Mouse (Mus musculus) hindbrain, embryonic 12.5 days (tissue): Measurements from ENCODE around the gene Hlf. TPM values are rescaled to one million over a fixed set of nuclear protein-coding genes. Genes with fewer than 3 reads are reported as not detected.

Experiments used
- ATAC-seq: fragments of 200-750 bp; cut with Nextera tagmentation; 2 replicates; pipeline ENCODE4 v1.8.0; 2017; ENCODE audit warnings: moderate TSS enrichment; ENCODE audit not compliant: low FRiP score
- H3K27ac ChIP-seq: fragments of 300-500 bp; sonication (generic); 2 replicates; pipeline ENCODE4 v1.5.1; 2016; ENCODE audit warnings: mild to moderate bottlenecking
- H3K27me3 ChIP-seq: fragments of 300-500 bp; sonication (generic); 2 replicates; pipeline ENCODE4 v1.6.1; 2016; ENCODE audit warnings: mild to moderate bottlenecking
- H3K36me3 ChIP-seq: fragments of 300-500 bp; sonication (generic); 2 replicates; pipeline ENCODE4 v1.6.1; 2016; ENCODE audit warnings: mild to moderate bottlenecking
- H3K4me1 ChIP-seq: fragments of 300-500 bp; sonication (generic); 2 replicates; pipeline ENCODE4 v1.6.1; 2016
- H3K4me2 ChIP-seq: fragments of 300-500 bp; sonication (generic); replicated peaks from 2 replicates; pipeline ENCODE4 v1.6.1; 2016; ENCODE audit warnings: mild to moderate bottlenecking
- H3K4me3 ChIP-seq: fragments of 300-500 bp; sonication (generic); 2 replicates; pipeline ENCODE4 v1.5.1; 2016; ENCODE audit warnings: mild to moderate bottlenecking
- H3K9ac ChIP-seq: fragments of 300-500 bp; sonication (generic); 2 replicates; pipeline ENCODE4 v1.6.1; 2016; ENCODE audit warnings: mild to moderate bottlenecking, moderate library complexity
- H3K9me3 ChIP-seq: fragments of 300-500 bp; sonication (generic); replicated peaks from 2 replicates; pipeline ENCODE4 v1.6.1; 2016; ENCODE audit warnings: mild to moderate bottlenecking
- WGBS: fragments of 180-500 bp; shearing (Covaris S2); methylation state at CpG from one replicate; pipeline ENCODE4 v1.1.7; 2016; 5-methylcytosine and 5-hydroxymethylcytosine counted together
- polyA plus RNA-seq: library from polyadenylated mRNA; unstranded; fragments of >200 nt; fragmentation: Nextera tagmentation; extraction: Ambion mirVana; gene quantifications from 2 replicates; pipeline ENCODE4 v1.2.1, GENCODE M21; 2016

The Hlf gene
- polyA plus RNA-seq, 1 experiment from 2014 or later, result 3.2 TPM

DNA sequence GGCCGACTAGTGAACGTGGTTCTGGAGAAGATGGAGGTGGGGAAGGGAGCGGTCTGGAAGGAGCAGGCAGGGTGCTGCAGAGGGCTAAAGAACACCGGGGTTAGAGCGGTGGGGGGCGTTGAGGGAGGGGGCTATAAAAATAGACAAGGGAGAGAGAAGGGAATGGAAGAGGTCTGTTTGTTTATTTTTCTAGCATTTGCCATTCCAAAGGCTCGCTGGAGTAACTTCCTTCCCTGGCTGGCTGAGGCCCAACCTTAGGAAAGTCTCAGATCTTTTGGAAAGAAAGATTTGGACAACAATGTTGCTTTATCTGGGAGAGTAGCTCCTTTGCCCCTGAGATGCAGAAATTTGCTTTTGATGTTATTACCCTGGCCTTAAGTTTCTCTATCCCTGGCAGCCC is 21.6 kb downstream of the Hlf start:
- ATAC-seq, result no peak
- 0 out of 2 replicates have a peak overlapping the region, but pooled peaks have one; percentile 19 for H3K4me2 ChIP-seq
- H3K27me3 ChIP-seq, result no peaks in the 10 kb centered on the region
- WGBS, result 37% methylated on average over 6 of the region's 7 CpGs
- H3K9me3 ChIP-seq, result no peaks in the 10 kb centered on the region
- peak overlapping the region; percentile 8; the same call in 1 of the 2 replicates for H3K9ac ChIP-seq
- H3K4me1 ChIP-seq, result peaks cover 31% of the 10 kb centered on the region
- no peaks in the 10 kb centered on the region for H3K36me3 ChIP-seq
- H3K27ac ChIP-seq, result peak overlapping the region; percentile 79
- H3K4me3 ChIP-seq, result no peak overlapping the region

DNA sequence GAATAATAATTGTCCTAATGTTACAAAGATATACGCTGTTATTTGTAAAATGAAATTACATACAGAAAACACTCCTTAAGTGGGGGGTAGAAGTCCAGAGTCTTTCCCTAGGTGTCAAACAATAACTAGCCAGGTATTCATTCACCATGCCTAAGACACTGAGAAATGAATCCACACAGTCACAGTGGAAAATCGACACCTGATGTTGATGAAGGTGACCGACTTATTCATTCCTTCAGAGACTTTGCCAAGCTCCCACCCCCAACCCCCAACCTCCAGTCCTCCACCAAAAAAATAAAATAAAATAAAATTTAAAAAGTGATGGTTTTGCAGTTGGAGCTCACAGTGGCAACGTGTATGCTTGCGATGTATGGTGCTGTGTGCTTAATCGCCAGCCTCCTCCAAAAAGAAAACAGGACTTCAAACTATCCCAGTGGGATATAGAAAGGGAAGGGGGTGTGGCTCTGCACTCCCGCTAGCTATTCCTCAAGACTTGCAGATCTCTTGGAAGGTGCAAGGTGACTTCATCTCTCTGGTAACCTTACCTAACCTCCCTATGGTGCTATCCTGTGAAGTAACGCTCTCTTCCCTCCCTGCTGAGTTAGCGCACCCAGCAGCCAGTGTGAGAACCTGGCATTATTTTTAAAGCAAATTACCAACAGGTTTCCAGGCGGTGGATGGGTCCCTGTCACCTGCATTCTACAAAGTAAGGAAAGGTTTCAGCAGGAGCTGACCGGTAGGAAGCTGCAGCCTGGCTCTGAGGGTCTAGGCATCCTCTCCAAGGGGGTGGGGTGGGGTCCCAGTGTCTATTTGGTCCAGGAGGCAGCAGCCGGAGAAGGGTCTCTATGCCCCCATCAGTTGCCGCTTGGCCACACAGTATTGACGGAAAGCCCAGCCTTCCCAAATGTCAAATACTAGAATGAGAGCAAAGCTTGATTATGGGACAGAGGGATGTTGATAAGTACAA is 22.5 kb downstream of the Hlf start:
- H3K27me3 ChIP-seq, result no peaks in the 10 kb centered on the region
- H3K9me3 ChIP-seq, result no peaks in the 10 kb centered on the region
- H3K9ac ChIP-seq, result no peak overlapping the region
- no peak overlapping the region for H3K4me3 ChIP-seq
- H3K27ac ChIP-seq, result peak overlapping the region; percentile 79
- H3K36me3 ChIP-seq, result no peaks in the 10 kb centered on the region
- ATAC-seq, result no peak
- H3K4me2 ChIP-seq, result no peak overlapping the region
- WGBS, result 58% methylated on average over 14 of the region's 14 CpGs
- peaks cover 36% of the 10 kb centered on the region for H3K4me1 ChIP-seq

DNA sequence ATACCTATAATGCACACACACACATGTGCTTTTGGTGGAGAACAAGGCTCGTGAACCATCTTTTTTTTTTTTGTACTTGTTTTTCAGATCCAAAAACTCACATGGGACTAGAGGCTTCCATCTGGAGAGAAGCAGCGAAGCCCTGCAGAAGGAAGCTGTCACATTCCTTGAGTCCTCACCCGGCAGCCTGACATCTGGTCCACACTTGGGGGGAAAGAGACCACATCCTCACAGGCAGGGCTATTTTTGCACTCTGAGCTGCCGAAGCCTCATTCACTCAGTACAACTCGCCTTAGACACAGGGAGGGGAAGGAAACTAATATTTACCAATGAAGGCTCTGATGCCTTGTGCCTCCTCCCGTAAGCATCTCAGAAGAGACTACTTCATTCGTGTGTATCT is 25.8 kb downstream of the Hlf start:
- ATAC-seq, result no peak
- Histone ChIP-seq H3K4me3 (no peak overlapping the region), H3K4me2 (no peak overlapping the region), H3K4me1 (peaks cover 18% of the 10 kb centered on the region), H3K27ac (no peak overlapping the region), H3K36me3 (no peaks in the 10 kb centered on the region), H3K9ac (no peak overlapping the region), H3K27me3 (no peaks in the 10 kb centered on the region), H3K9me3 (no peaks in the 10 kb centered on the region)
- 68% methylated on average over 7 of the region's 7 CpGs for WGBS

DNA sequence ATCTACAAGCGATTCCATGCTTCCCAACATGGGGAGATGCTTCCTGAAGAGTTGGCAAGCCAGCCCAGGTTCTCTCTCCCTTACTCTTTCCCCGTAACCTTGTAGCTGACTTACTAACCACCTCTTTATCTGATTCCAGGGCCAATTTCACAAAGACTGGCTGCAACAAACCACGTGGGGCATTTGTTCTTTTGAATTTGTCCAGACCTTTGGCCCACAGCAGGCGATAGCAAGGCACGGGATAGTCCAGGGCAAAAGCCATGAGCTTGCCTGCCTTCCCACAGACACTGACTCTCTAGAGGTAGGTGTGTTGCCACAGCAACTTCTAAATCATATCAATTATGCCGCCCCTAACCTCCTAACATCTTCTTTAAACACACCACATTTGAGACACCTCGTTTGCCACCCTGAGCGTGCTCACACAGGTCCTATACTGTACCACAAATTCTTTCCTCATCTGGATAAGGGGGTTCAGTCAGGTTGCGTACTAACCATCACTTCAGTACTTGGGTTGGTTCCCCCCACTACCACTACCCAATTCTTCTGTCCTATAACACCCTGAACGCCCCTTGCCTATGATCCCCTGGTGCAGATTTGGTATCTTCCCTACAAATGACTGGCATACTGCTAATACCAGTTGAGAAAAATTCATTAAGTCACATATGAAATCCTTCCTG is 26.7 kb downstream of the Hlf start:
- no peaks in the 10 kb centered on the region for H3K27me3 ChIP-seq
- H3K4me2 ChIP-seq, result no peak overlapping the region
- H3K27ac ChIP-seq, result no peak overlapping the region
- H3K36me3 ChIP-seq, result no peaks in the 10 kb centered on the region
- ATAC-seq, result no peak
- H3K4me1 ChIP-seq, result peaks cover 9% of the 10 kb centered on the region; the same call in 1 of the 2 replicates
- H3K9me3 ChIP-seq, result no peaks in the 10 kb centered on the region
- 76% methylated on average over 10 of the region's 10 CpGs for WGBS
- no peak overlapping the region for H3K4me3 ChIP-seq
- H3K9ac ChIP-seq, result no peak overlapping the region

DNA sequence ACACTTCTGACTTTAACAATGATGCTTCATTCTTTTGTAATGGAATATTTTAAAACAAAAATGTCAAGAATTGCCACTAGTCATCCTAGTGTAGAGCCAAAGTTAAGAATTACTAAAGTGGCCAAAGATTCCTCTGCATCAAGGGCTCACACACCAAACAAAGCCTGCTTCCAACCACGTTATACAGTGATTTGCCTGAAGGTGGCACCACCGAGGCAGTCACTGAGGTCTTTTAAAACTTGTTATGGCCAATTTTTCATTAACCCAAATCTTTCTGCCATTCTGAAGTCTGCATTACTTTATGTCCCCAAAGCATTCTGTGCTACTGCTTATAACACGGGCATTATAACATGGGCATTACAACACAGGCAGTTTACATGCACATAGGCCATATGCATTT is 27.3 kb downstream of the Hlf start:
- no peak for ATAC-seq
- no peak overlapping the region for H3K4me3 ChIP-seq
- no peak overlapping the region for H3K9ac ChIP-seq
- H3K36me3 ChIP-seq, result no peaks in the 10 kb centered on the region
- H3K4me1 ChIP-seq, result peaks cover 8% of the 10 kb centered on the region; the same call in 1 of the 2 replicates
- H3K4me2 ChIP-seq, result no peak overlapping the region
- WGBS, result 49% methylated on average over 3 of the region's 3 CpGs
- H3K9me3 ChIP-seq, result no peaks in the 10 kb centered on the region
- no peak overlapping the region for H3K27ac ChIP-seq
- no peaks in the 10 kb centered on the region for H3K27me3 ChIP-seq

DNA sequence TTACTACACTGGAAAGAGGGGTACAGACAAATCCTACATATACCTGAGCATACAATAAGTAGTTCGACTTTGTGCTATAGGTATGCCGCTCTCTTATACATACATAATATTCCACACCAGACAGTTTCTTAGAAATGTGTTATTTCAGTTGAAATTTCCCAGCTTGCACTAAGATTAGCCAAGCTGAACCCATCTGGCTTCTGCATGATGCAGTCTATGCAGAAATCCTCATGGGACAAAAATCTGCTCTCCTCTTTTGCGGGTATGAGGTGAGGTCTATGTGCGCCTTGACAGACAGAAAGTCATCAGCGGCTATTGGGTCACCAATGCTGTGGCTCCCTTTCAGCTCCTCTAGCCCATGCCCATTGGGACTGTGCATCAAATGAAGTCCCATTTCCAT is 30.2 kb downstream of the Hlf start:
- no peak overlapping the region for H3K4me3 ChIP-seq
- H3K4me2 ChIP-seq, result no peak overlapping the region
- peaks cover 25% of the 10 kb centered on the region for H3K4me1 ChIP-seq
- H3K9me3 ChIP-seq, result no peaks in the 10 kb centered on the region
- H3K36me3 ChIP-seq, result no peaks in the 10 kb centered on the region
- 96% methylated on average over 5 of the region's 5 CpGs for WGBS
- ATAC-seq, result no peak
- no peaks in the 10 kb centered on the region for H3K27me3 ChIP-seq
- H3K9ac ChIP-seq, result no peak overlapping the region
- no peak overlapping the region for H3K27ac ChIP-seq

DNA sequence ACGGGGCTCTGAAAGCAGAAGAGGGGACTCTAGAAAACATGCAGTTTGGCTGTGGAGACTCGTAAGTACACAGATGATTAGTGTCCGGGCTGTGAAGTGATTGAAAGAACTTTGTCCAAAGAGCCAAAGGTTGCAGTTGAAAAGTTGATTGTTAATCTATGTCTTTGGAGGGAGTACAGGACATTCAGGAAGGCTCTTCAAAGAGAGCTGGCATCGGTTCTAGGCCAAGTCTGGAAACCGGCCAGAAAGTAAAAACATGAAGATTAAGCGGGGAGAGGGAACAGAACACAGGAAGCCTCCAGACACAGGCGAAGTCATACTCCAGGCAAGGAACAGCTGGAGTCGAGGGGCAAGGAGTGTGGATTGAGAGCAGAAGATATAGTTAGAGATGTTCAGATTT is 32.6 kb downstream of the Hlf start:
- Histone ChIP-seq H3K36me3 (no peaks in the 10 kb centered on the region), H3K9me3 (no peaks in the 10 kb centered on the region), H3K9ac (no peak overlapping the region), H3K4me3 (no peak overlapping the region), H3K27ac (no peak overlapping the region), H3K27me3 (no peaks in the 10 kb centered on the region; the same call in 1 of the 2 replicates), H3K4me2 (no peak overlapping the region), H3K4me1 (peaks cover 22% of the 10 kb centered on the region)
- 79% methylated on average over 8 of the region's 8 CpGs for WGBS
- ATAC-seq, result no peak

DNA sequence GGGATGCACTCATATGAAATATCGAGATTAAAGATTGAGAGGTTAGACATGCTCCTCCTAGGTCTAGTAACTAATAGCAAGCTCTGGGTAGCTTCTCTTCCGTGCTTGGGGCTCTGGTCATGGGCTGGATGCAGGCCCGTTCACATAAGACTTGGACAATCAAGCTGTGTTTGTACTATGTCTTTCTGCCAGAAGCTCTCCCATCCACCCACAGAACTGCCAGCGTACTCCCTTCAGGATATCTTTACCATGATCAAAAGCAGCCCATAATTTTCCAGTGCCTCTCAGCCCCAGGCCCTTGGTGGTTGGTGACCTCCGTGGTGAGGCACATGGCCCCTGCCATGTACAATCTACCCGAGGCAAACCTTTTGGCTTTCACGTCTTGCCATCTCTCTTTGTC is 33.3 kb downstream of the Hlf start:
- H3K36me3 ChIP-seq, result no peaks in the 10 kb centered on the region

DNA sequence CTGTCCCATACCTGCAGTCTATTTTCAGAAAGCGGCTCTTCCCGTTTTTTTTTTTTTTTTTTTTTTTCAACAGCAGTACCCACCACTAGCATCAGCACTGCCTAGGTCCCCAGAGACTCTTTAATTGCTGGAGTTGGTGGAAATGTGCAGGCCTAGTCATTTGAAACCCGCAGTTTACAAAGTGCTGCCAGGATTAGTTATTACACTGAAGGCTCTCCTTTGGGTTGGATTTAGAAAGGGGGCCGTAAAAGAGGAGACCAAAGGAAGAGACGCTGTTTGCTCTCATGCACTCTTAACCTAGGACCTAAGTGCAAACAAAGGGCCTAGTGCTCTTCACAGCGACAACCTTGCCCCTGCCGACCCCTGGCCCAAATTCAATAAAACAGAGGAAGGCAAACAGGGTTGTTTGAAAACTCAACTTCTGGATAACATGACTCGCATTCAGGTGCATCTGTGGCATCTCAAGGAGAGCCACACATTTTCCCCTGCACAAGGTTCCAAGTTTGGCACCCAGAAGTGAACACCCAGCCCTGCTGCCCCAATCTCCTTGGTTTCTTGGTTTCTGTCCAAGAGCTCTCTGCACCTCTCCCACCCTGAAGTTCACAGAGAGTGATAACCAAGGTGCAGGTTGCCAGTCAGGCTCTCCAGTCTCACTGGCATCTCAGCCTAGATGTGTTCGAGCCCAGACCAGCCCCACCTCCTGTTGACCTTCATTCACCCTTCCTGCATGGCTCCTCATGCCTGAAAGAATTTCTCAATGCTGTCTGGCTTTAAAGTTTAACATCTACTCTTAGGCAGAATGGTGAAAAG is 34.0 kb downstream of the Hlf start:
- Histone ChIP-seq H3K27me3 (no peaks in the 10 kb centered on the region; the same call in 1 of the 2 replicates), H3K9me3 (no peaks in the 10 kb centered on the region), H3K4me3 (no peak overlapping the region), H3K4me2 (no peak overlapping the region), H3K9ac (no peak overlapping the region), H3K27ac (no peak overlapping the region), H3K4me1 (peaks cover 22% of the 10 kb centered on the region), H3K36me3 (no peaks in the 10 kb centered on the region)
- 31% methylated on average over 9 of the region's 9 CpGs for WGBS
- ATAC-seq, result no peak

More for the DNA sequence above, 33.3 kb downstream of the Hlf start:
- no peak for ATAC-seq
- Histone ChIP-seq H3K9me3 (no peaks in the 10 kb centered on the region), H3K4me1 (peaks cover 22% of the 10 kb centered on the region), H3K27ac (no peak overlapping the region), H3K27me3 (no peaks in the 10 kb centered on the region; the same call in 1 of the 2 replicates), H3K4me3 (no peak overlapping the region), H3K9ac (no peak overlapping the region), H3K4me2 (no peak overlapping the region)
- 87% methylated on average over 7 of the region's 7 CpGs for WGBS

DNA sequence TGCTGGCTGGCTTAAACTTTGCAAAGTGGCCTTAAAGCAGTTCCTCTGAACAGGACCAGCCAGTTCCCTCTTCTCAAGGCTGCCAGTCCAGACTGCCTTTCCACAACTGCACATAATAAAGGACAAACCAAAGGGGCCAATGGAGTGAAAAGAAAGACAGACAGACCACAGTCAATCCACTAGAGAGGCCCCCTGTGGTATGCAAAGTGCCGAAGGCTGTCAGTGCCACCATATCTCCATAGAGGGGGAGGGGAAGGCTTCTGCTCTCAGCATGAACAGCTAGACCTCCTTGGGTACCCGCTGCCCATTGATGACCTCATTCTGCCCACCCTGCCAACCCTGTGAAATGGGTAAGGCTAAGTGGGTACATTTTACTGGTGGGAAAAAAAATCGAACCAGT is 34.7 kb downstream of the Hlf start:
- H3K36me3 ChIP-seq, result no peaks in the 10 kb centered on the region
- WGBS, result 19% methylated on average over 3 of the region's 3 CpGs
- H3K27ac ChIP-seq, result no peak overlapping the region
- H3K27me3 ChIP-seq, result no peaks in the 10 kb centered on the region; the same call in 1 of the 2 replicates
- H3K9me3 ChIP-seq, result no peaks in the 10 kb centered on the region
- H3K4me2 ChIP-seq, result no peak overlapping the region
- H3K4me1 ChIP-seq, result peaks cover 22% of the 10 kb centered on the region
- no peak for ATAC-seq
- no peak overlapping the region for H3K9ac ChIP-seq
- no peak overlapping the region for H3K4me3 ChIP-seq

DNA sequence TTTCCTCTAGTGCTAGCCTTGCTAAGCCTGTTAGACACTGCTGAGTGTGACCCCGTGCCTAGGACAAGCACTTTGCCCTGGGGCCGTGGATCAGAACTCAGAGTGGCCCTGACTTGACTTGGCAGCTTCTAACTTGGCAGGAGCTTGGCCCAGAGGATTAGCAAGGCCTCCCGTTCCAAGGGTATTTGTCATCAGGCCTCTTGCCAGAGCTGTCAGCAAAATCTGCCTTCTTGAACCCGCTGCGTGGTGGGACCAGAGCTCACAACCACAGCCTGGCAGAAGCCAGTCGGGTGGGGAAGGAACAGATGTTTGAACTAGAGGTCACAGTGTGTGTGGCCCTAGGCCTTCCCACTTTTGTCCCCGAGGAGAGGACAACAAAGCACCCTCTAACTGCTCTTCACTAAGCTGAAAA is 35.4 kb downstream of the Hlf start:
- H3K9ac ChIP-seq, result no peak overlapping the region
- 40% methylated on average over 7 of the region's 7 CpGs for WGBS
- ATAC-seq, result no peak
- no peaks in the 10 kb centered on the region for H3K36me3 ChIP-seq
- no peak overlapping the region for H3K4me2 ChIP-seq
- H3K4me1 ChIP-seq, result peaks cover 22% of the 10 kb centered on the region
- no peaks in the 10 kb centered on the region; the same call in 1 of the 2 replicates for H3K27me3 ChIP-seq
- H3K4me3 ChIP-seq, result no peak overlapping the region
- no peaks in the 10 kb centered on the region for H3K9me3 ChIP-seq
- no peak overlapping the region for H3K27ac ChIP-seq

DNA sequence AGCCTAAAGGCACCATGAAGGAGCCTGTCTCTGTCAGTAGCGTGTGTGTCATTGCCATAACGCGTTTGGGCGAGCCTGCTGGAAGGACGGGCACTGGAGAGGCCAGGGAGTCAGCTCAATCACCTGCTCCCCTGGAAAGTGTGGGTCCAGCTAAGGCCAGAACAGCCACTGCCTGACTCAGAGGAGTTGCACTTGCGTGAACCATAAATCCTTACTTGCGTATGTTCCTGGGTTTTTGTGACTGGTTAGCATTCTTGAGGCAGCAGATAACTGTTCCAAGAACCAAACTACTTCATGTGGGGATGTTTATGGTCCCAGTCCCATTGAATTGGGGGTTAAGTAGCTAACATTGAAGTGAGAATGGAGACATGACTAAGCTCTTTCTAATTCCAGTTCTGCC is 38.0 kb downstream of the Hlf start:
- H3K36me3 ChIP-seq, result no peaks in the 10 kb centered on the region
- no peaks in the 10 kb centered on the region for H3K9me3 ChIP-seq
- no peak overlapping the region for H3K4me3 ChIP-seq
- H3K27ac ChIP-seq, result no peak overlapping the region
- no peak overlapping the region for H3K9ac ChIP-seq
- H3K27me3 ChIP-seq, result no peaks in the 10 kb centered on the region; the same call in 1 of the 2 replicates
- no peak for ATAC-seq
- peaks cover 27% of the 10 kb centered on the region for H3K4me1 ChIP-seq
- no peak overlapping the region for H3K4me2 ChIP-seq
- 92% methylated on average over 7 of the region's 7 CpGs for WGBS
